Mouse (Mus musculus) kidney, embryonic 14.5 days (tissue): ENCODE results near the gene Topbp1. TPM values are rescaled to one million over a fixed set of nuclear protein-coding genes. Genes with fewer than 3 reads are reported as not detected.
A peak's percentile ranks its signal among the peaks of the same experiment; 100 is the strongest.

Experiments
- ATAC-seq: fragments of 200-750 bp; cut with Nextera tagmentation; 2 replicates; pipeline ENCODE4 v1.8.0; 2017; ENCODE audit warnings: moderate number of reproducible peaks, mild to moderate bottlenecking, moderate TSS enrichment, moderate library complexity; ENCODE audit not compliant: low FRiP score, low TSS enrichment
- H3K27ac ChIP-seq: fragments of 300-500 bp; sonication (generic); 2 replicates; pipeline ENCODE4 v1.5.1; 2014; ENCODE audit warnings: low read depth, mild to moderate bottlenecking, low read length, moderate library complexity, mixed read lengths
- H3K27me3 ChIP-seq: fragments of 300-500 bp; sonication (generic); 2 replicates; pipeline ENCODE4 v1.6.1; 2014; ENCODE audit warnings: mild to moderate bottlenecking, low read length; ENCODE audit not compliant: control insufficient read depth, insufficient read depth
- H3K36me3 ChIP-seq: fragments of 300-500 bp; sonication (generic); 2 replicates; pipeline ENCODE4 v1.6.1; 2014; ENCODE audit warnings: low read length, mixed read lengths; ENCODE audit not compliant: control insufficient read depth, insufficient read depth
- H3K4me1 ChIP-seq: fragments of 300-500 bp; sonication (generic); 2 replicates; pipeline ENCODE4 v1.6.1; 2014; ENCODE audit warnings: low read length, mixed read lengths; ENCODE audit not compliant: control insufficient read depth, insufficient read depth
- H3K4me2 ChIP-seq: fragments of 300-500 bp; sonication (generic); replicated peaks from 2 replicates; pipeline ENCODE4 v1.6.1; 2014; ENCODE audit warnings: low read depth, mild to moderate bottlenecking, low read length
- H3K4me3 ChIP-seq: fragments of 300-500 bp; sonication (generic); 2 replicates; pipeline ENCODE4 v1.5.1; 2014; ENCODE audit warnings: mild to moderate bottlenecking, low read length
- H3K9ac ChIP-seq: fragments of 300-500 bp; sonication (generic); 2 replicates; pipeline ENCODE4 v1.6.1; 2014; ENCODE audit warnings: low read depth, mild to moderate bottlenecking, low read length, moderate library complexity
- H3K9me3 ChIP-seq: fragments of 300-500 bp; sonication (generic); 2 replicates; pipeline ENCODE4 v1.6.1; 2016; ENCODE audit warnings: low read length; ENCODE audit not compliant: control insufficient read depth
- WGBS: fragments of 180-500 bp; shearing (Covaris S2); extraction: QIAGEN DNeasy Blood & Tissue Kit; methylation state at CpG from one replicate; pipeline ENCODE4 v1.1.7; 2014; 5-methylcytosine and 5-hydroxymethylcytosine counted together
- polyA plus RNA-seq: library from polyadenylated mRNA; unstranded; fragments of >200 nt; fragmentation: Nextera tagmentation; extraction: Ambion mirVana; gene quantifications from 2 replicates; pipeline ENCODE4 v1.2.1, GENCODE M21; 2014

Gene Topbp1
- polyA plus RNA-seq, 1 experiment from 2014 or later = 91.9 TPM

DNA sequence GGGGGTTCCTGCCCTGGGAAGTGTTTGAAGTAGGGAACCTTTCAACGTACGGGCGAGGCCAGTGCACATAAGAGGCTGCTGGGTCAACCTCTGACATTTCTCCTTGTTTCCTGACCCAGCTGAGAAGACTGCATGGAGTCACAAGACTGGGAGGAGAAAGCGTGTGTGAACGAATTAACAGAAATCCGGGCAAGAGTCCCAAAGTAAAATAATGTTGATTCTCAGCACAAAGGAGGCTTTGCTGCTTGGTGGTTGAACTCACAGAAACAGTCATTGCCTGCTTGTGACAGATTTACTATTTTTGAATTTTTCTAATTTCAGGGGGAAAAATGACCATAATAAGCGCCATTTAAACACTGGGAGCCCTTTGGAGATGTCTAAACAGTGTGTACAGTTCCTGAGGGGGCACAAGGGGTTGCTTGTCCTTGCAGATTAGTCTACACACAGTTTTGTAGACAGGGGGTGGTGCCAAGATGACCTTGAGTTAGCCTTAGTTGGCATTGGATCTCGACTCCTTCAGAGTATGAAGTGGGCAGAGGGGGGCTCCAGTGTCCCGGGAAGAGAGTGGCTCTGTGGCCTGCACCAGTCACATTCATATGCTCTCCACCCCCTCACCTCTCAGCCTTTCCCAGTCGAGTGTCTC lies 82.1 kb downstream of the Topbp1 start:
- Histone ChIP-seq H3K4me2 (no peak overlapping the region), H3K27me3 (no peaks in the 10 kb centered on the region), H3K9me3 (no peaks in the 10 kb centered on the region), H3K9ac (no peak overlapping the region), H3K36me3 (no peaks in the 10 kb centered on the region), H3K4me1 (peaks cover 8% of the 10 kb centered on the region; the same call in 1 of the 2 replicates), H3K4me3 (no peak overlapping the region), H3K27ac (no peak overlapping the region)
- ATAC-seq = peak; percentile 11; the same call in 1 of the 2 replicates
- 52% methylated on average over 10 of the region's 10 CpGs for WGBS

- Histone ChIP-seq H3K4me1 (peaks cover 8% of the 10 kb centered on the region; the same call in 1 of the 2 replicates), H3K9me3 (no peaks in the 10 kb centered on the region), H3K27ac (no peak overlapping the region), H3K36me3 (no peaks in the 10 kb centered on the region), H3K4me2 (no peak overlapping the region), H3K27me3 (no peaks in the 10 kb centered on the region), H3K4me3 (no peak overlapping the region), H3K9ac (no peak overlapping the region)
- ATAC-seq = no peak
- WGBS = 82% methylated on average over 6 of the region's 6 CpGs
Observed at GRCm38 (mm10) chr9:103389261-103389660, 84.2 kb downstream of the Topbp1 start.

DNA sequence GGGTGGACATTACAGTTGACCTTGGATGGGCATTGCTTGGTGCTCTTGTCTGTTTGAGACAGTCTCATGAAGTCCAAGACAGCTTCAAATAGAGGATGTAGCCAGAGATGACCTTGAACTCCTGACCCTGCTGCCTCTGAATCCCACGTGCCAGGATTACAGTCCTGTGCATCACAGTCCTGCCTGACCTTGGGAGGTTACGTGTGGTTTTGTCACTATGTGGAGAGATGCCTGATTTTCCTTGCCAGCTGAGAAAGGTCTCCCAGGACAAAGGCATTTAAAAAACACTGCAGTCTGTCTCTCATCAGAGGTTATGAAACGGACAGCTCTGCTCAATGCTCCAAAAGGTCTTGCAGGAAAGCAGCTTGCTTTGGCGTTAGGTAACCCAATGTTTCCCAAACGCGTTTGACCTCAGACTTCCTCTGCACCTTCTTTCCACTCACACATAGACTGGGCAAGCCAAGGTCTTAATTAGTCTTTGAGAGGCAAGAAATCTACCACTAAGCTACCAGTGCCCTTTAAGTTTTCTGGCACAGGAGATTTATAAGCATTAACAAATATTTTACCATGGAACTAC lies 86.9 kb downstream of the Topbp1 start:
- no peak overlapping the region for H3K4me3 ChIP-seq
- H3K9me3 ChIP-seq = no peaks in the 10 kb centered on the region
- no peak overlapping the region for H3K27ac ChIP-seq
- no peak for ATAC-seq
- H3K4me1 ChIP-seq = 0 out of 2 replicates have a peak, but pooled peaks cover 1% of the 10 kb centered on the region
- WGBS = 76% methylated on average over 6 of the region's 6 CpGs
- no peaks in the 10 kb centered on the region for H3K27me3 ChIP-seq
- H3K4me2 ChIP-seq = no peak overlapping the region
- no peaks in the 10 kb centered on the region for H3K36me3 ChIP-seq
- H3K9ac ChIP-seq = no peak overlapping the region

GRCm38 (mm10) chr9:103393256-103393655 lies 88.2 kb downstream of the Topbp1 start:
- Histone ChIP-seq H3K9me3 (no peaks in the 10 kb centered on the region), H3K4me2 (no peak overlapping the region), H3K27ac (no peak overlapping the region), H3K4me3 (no peak overlapping the region), H3K9ac (no peak overlapping the region), H3K4me1 (no peaks in the 10 kb centered on the region), H3K36me3 (no peaks in the 10 kb centered on the region), H3K27me3 (no peaks in the 10 kb centered on the region)
- ATAC-seq = no peak
- 85% methylated on average over 11 of the region's 11 CpGs for WGBS

GRCm38 (mm10) chr9:103398509-103399157 lies 93.6 kb downstream of the Topbp1 start:
- no peak overlapping the region for H3K27ac ChIP-seq
- H3K4me1 ChIP-seq = no peaks in the 10 kb centered on the region
- ATAC-seq = peak; percentile 72
- H3K4me3 ChIP-seq = no peak overlapping the region
- no peak overlapping the region for H3K9ac ChIP-seq
- no peak overlapping the region for H3K4me2 ChIP-seq
- WGBS = 41% methylated on average over 21 of the region's 21 CpGs
- H3K9me3 ChIP-seq = peaks cover 7% of the 10 kb centered on the region; the same call in 1 of the 2 replicates
- no peaks in the 10 kb centered on the region for H3K27me3 ChIP-seq
- no peaks in the 10 kb centered on the region for H3K36me3 ChIP-seq

Other genes with a start within 250 kb of the Topbp1 start
- 3.1 and 3.5 TPM in 2 replicates for gene Rab6b, start 193.4 kb upstream of the Topbp1 start, polyA plus RNA-seq
- gene Srprb, start 103.1 kb upstream of the Topbp1 start, polyA plus RNA-seq = 48.0 and 63.6 TPM in 2 replicates
- 1.4 TPM in 1 of 2 replicates, not detected in the other for gene Gm20425, start 74.9 kb upstream of the Topbp1 start, polyA plus RNA-seq
- gene Trf, start 74.8 kb upstream of the Topbp1 start, polyA plus RNA-seq = 12.8 and 17.2 TPM in 2 replicates
- gene 1300017J02Rik, start 133 bp upstream of the Topbp1 start, polyA plus RNA-seq = 0.97 TPM in 1 of 2 replicates, not detected in the other
- gene Cdv3, start 60.6 kb downstream of the Topbp1 start, polyA plus RNA-seq = 82.9 and 114 TPM in 2 replicates
- gene Bfsp2, start 175.2 kb downstream of the Topbp1 start, polyA plus RNA-seq = 0.60 and 0.70 TPM in 2 replicates